Mouse (Mus musculus): Measurements from ENCODE around the gene Pappa.
A peak's percentile ranks its signal among the peaks of the same experiment; 100 is the strongest.

Gene Pappa

GRCm38 (mm10) chr4:65123741-65124224, at the start of gene Pappa:
Gene Pappa, plus strand, starts transcription at chr4:65124174.
- peak; percentile 57 for DNase-seq (ENCODE audit: low spot score)

- no peak for DNase-seq (ENCODE audit: low spot score)
These were observed 45.9 kb upstream of the Pappa start for GRCm38 (mm10) chr4:65077906-65078615.

- DNase-seq (ENCODE audit: low spot score) = no peak
These were observed 37.1 kb upstream of the Pappa start for GRCm38 (mm10) chr4:65086864-65087263.

GRCm38 (mm10) chr4:65087592-65087991, 36.4 kb upstream of the Pappa start:
- no peak for DNase-seq (ENCODE audit: low spot score)

- peak; percentile 61 for DNase-seq (ENCODE audit: low spot score)
These were observed 31.8 kb upstream of the Pappa start for GRCm38 (mm10) chr4:65092191-65092590.

- no peak for DNase-seq (ENCODE audit: low spot score)
These were observed 3.6 kb upstream of the Pappa start for GRCm38 (mm10) chr4:65120329-65120728.

GRCm38 (mm10) chr4:65122841-65123240, 1.1 kb upstream of the Pappa start:
- DNase-seq (ENCODE audit: low spot score) = peak; percentile 28

GRCm38 (mm10) chr4:65124369-65125151, 586 bp downstream of the Pappa start:
- peak; percentile 28 for DNase-seq (ENCODE audit: low spot score)

GRCm38 (mm10) chr4:65125341-65126332, 1.7 kb downstream of the Pappa start:
- DNase-seq (ENCODE audit: low spot score) = peak; percentile 71

GRCm38 (mm10) chr4:65126451-65127290, 2.7 kb downstream of the Pappa start:
- DNase-seq (ENCODE audit: low spot score) = peak; percentile 30

- peak; percentile 43 for DNase-seq (ENCODE audit: low spot score)
These were observed 3.3 kb downstream of the Pappa start for GRCm38 (mm10) chr4:65127291-65127590.

- no peak for DNase-seq (ENCODE audit: low spot score)
These were observed 8.7 kb downstream of the Pappa start for GRCm38 (mm10) chr4:65132657-65133056.

- DNase-seq (ENCODE audit: low spot score) = no peak
These were observed 10.4 kb downstream of the Pappa start for GRCm38 (mm10) chr4:65134358-65134757.

- DNase-seq (ENCODE audit: low spot score) = no peak
These were observed 11.1 kb downstream of the Pappa start for GRCm38 (mm10) chr4:65135109-65135508.

- DNase-seq (ENCODE audit: low spot score) = no peak
These were observed 12.6 kb downstream of the Pappa start for GRCm38 (mm10) chr4:65136541-65136940.

GRCm38 (mm10) chr4:65146936-65147335, 23.0 kb downstream of the Pappa start:
- DNase-seq (ENCODE audit: low spot score) = no peak

- no peak for DNase-seq (ENCODE audit: low spot score)
These were observed 29.6 kb downstream of the Pappa start for GRCm38 (mm10) chr4:65153601-65154000.

- no peak for DNase-seq (ENCODE audit: low spot score)
These were observed 32.3 kb downstream of the Pappa start for GRCm38 (mm10) chr4:65156231-65156630.

GRCm38 (mm10) chr4:65158651-65159050, 34.7 kb downstream of the Pappa start:
- DNase-seq (ENCODE audit: low spot score) = no peak

- DNase-seq (ENCODE audit: low spot score) = no peak
These were observed 35.5 kb downstream of the Pappa start for GRCm38 (mm10) chr4:65159481-65159880.

GRCm38 (mm10) chr4:65163698-65164097, 39.7 kb downstream of the Pappa start:
- DNase-seq (ENCODE audit: low spot score) = no peak
